Mouse (Mus musculus): ENCODE measurements around the gene Spn. TPM values are rescaled to one million over a fixed set of nuclear protein-coding genes. Genes with fewer than 3 reads are reported as not detected.

Gene Spn
- polyA plus RNA-seq, 1 experiment from 2014 or later = 0.13 TPM

DNA sequence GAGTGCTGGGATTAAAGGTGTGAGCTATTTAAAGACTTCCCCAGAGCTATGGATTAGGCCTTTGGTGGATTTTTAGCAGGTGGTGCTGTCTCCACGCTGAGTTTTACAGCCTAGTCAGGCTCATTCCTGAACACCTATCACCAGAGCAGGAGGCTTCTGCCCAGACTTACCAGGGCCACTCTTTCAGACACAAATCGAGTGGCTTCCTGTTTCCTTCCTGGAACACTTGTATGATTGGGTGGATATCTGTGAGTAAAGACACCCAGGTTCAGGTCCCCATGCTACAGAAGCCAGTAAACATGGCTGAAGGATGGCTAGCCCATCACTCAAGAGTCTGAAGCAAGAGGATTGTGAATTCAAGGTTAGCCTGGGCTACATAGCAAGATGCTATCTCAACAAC lies 54.6 kb downstream of the Spn start:
- H3K9ac ChIP-seq (ENCODE audit: low read depth, low read length) = no peak overlapping the region
- 51% methylated on average over 2 of the region's 2 CpGs for WGBS
- H3K4me2 ChIP-seq (replicated peaks; ENCODE audit: low read depth) = no peak overlapping the region
- H3K4me1 ChIP-seq (replicated peaks; ENCODE audit: control insufficient read depth, insufficient read depth, low read length) = no peaks in the 10 kb centered on the region
- no peaks in the 10 kb centered on the region for H3K27me3 ChIP-seq (replicated peaks; ENCODE audit: control insufficient read depth, insufficient read depth, low read length)
- no peaks in the 10 kb centered on the region for H3K36me3 ChIP-seq (ENCODE audit: control insufficient read depth, insufficient read depth)
- no peak overlapping the region for H3K4me3 ChIP-seq (ENCODE audit: low read depth, low read length)
- no peaks in the 10 kb centered on the region for H3K9me3 ChIP-seq (ENCODE audit: control insufficient read depth)
- no peak for ATAC-seq
- no peak for TF ChIP-seq CTCF (IDR thresholded peaks at IDR 0.05; ENCODE audit: low read depth)
- no peak overlapping the region for H3K27ac ChIP-seq (ENCODE audit: low read depth, low read length)

DNA sequence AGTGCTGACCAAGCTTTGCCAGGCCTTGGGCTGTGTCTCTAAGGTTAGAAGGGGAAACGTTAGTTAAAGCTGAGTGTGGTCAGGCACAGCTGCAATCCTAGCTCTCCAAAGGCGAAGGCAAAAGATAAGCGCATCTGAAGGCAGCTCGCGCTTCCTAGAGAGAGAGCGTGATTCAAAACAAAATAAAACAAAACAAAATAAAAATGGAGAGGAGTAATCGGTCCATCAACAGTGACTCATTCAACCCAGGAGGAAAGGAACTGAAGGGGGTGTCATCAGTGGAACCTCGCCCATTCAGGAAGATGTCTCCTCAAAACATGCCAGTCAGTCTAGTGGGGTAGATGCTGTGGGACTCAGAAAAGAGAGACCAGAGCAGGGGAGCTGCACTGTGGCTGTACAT lies 55.4 kb downstream of the Spn start:
- Histone ChIP-seq H3K4me1 (replicated peaks; ENCODE audit: control insufficient read depth, insufficient read depth, low read length) (no peaks in the 10 kb centered on the region), H3K27ac (ENCODE audit: low read depth, low read length) (no peak overlapping the region), H3K36me3 (ENCODE audit: control insufficient read depth, insufficient read depth) (no peaks in the 10 kb centered on the region), H3K9me3 (ENCODE audit: control insufficient read depth) (no peaks in the 10 kb centered on the region), H3K27me3 (replicated peaks; ENCODE audit: control insufficient read depth, insufficient read depth, low read length) (no peaks in the 10 kb centered on the region), H3K9ac (ENCODE audit: low read depth, low read length) (no peak overlapping the region), H3K4me2 (replicated peaks; ENCODE audit: low read depth) (no peak overlapping the region), H3K4me3 (ENCODE audit: low read depth, low read length) (no peak overlapping the region)
- ATAC-seq = no peak
- WGBS = 82% methylated on average over 8 of the region's 8 CpGs
- TF ChIP-seq CTCF (IDR thresholded peaks at IDR 0.05; ENCODE audit: low read depth) = no peak

Other genes starting within 250 kb of the Spn start
- gene Tmem219, start 214.9 kb downstream of the Spn start, polyA plus RNA-seq (2015; fragmentation: Nextera tagmentation; extraction: Ambion mirVana) = 71.1 and 73.5 TPM in 2 replicates
- 11.4 and 11.9 TPM in 2 replicates for gene Kctd13, start 208.9 kb downstream of the Spn start, polyA plus RNA-seq (2015; fragmentation: Nextera tagmentation; extraction: Ambion mirVana)
- 0.16 and 0.21 TPM in 2 replicates for gene Asphd1, start 188.2 kb downstream of the Spn start, polyA plus RNA-seq (2015; fragmentation: Nextera tagmentation; extraction: Ambion mirVana)
- 1.3 and 1.9 TPM in 2 replicates for gene Sez6l2, start 187.3 kb downstream of the Spn start, polyA plus RNA-seq (2015; fragmentation: Nextera tagmentation; extraction: Ambion mirVana)
- 159 and 169 TPM in 2 replicates for gene Cdipt, start 161.9 kb downstream of the Spn start, polyA plus RNA-seq (2015; fragmentation: Nextera tagmentation; extraction: Ambion mirVana)
- 3.2 TPM in 2 replicates for gene Cdiptos, start 161.7 kb downstream of the Spn start, polyA plus RNA-seq (2015; fragmentation: Nextera tagmentation; extraction: Ambion mirVana)
- 79.8 and 81.0 TPM in 2 replicates for gene Mvp, start 123.2 kb downstream of the Spn start, polyA plus RNA-seq (2015; fragmentation: Nextera tagmentation; extraction: Ambion mirVana)
- 0.68 TPM in 1 of 2 replicates, not detected in the other for gene Pagr1b, start 121.3 kb downstream of the Spn start, polyA plus RNA-seq (2015; fragmentation: Nextera tagmentation; extraction: Ambion mirVana)
- gene Pagr1a, start 120.5 kb downstream of the Spn start, polyA plus RNA-seq (2015; fragmentation: Nextera tagmentation; extraction: Ambion mirVana) = 26.4 and 37.5 TPM in 2 replicates
- 15.7 and 27.1 TPM in 2 replicates for gene Gm42742, start 116.7 kb downstream of the Spn start, polyA plus RNA-seq (2015; fragmentation: Nextera tagmentation; extraction: Ambion mirVana)
- gene Prrt2, start 116.6 kb downstream of the Spn start, polyA plus RNA-seq (2015; fragmentation: Nextera tagmentation; extraction: Ambion mirVana) = 2.5 and 2.7 TPM in 2 replicates
- gene Maz, start 110.8 kb downstream of the Spn start, polyA plus RNA-seq (2015; fragmentation: Nextera tagmentation; extraction: Ambion mirVana) = 32.6 and 33.9 TPM in 2 replicates
- gene Kif22, start 95.4 kb downstream of the Spn start, polyA plus RNA-seq (2015; fragmentation: Nextera tagmentation; extraction: Ambion mirVana) = 24.0 and 24.2 TPM in 2 replicates
- 175 and 225 TPM in 2 replicates for gene Zg16, start 50.5 kb downstream of the Spn start, polyA plus RNA-seq (2015; fragmentation: Nextera tagmentation; extraction: Ambion mirVana)
- 5.2 and 5.8 TPM in 2 replicates for gene AI467606, start 46.5 kb downstream of the Spn start, polyA plus RNA-seq (2015; fragmentation: Nextera tagmentation; extraction: Ambion mirVana)
- gene Qprt, start 15.6 kb downstream of the Spn start, polyA plus RNA-seq (2015; fragmentation: Nextera tagmentation; extraction: Ambion mirVana) = 1.8 and 2.0 TPM in 2 replicates
- gene Cd2bp2, start 58.2 kb upstream of the Spn start, polyA plus RNA-seq (2015; fragmentation: Nextera tagmentation; extraction: Ambion mirVana) = 29.2 and 30.2 TPM in 2 replicates
- 15.0 and 17.1 TPM in 2 replicates for gene Tbc1d10b, start 70.6 kb upstream of the Spn start, polyA plus RNA-seq (2015; fragmentation: Nextera tagmentation; extraction: Ambion mirVana)
- 10.7 and 12.3 TPM in 2 replicates for gene Mylpf, start 71.1 kb upstream of the Spn start, polyA plus RNA-seq (2015; fragmentation: Nextera tagmentation; extraction: Ambion mirVana)
- 7.4 and 7.6 TPM in 2 replicates for gene Zfp553, start 95.2 kb upstream of the Spn start, polyA plus RNA-seq (2015; fragmentation: Nextera tagmentation; extraction: Ambion mirVana)
- 6.3 and 6.6 TPM in 2 replicates for gene Sept1, start 95.3 kb upstream of the Spn start, polyA plus RNA-seq (2015; fragmentation: Nextera tagmentation; extraction: Ambion mirVana)
- 17.6 and 19.8 TPM in 2 replicates for gene Zfp771, start 106.5 kb upstream of the Spn start, polyA plus RNA-seq (2015; fragmentation: Nextera tagmentation; extraction: Ambion mirVana)
- gene Dctpp1, start 122.9 kb upstream of the Spn start, polyA plus RNA-seq (2015; fragmentation: Nextera tagmentation; extraction: Ambion mirVana) = 75.2 and 80.9 TPM in 2 replicates
- 335 and 364 TPM in 2 replicates for gene Sephs2, start 136.2 kb upstream of the Spn start, polyA plus RNA-seq (2015; fragmentation: Nextera tagmentation; extraction: Ambion mirVana)
- 0.69 and 0.87 TPM in 2 replicates for gene Itgal, start 158.4 kb upstream of the Spn start, polyA plus RNA-seq (2015; fragmentation: Nextera tagmentation; extraction: Ambion mirVana)
- gene Zfp768, start 207.8 kb upstream of the Spn start, polyA plus RNA-seq (2015; fragmentation: Nextera tagmentation; extraction: Ambion mirVana) = 16.3 and 18.0 TPM in 2 replicates
- gene Zfp747, start 238.2 kb upstream of the Spn start, polyA plus RNA-seq (2015; fragmentation: Nextera tagmentation; extraction: Ambion mirVana) = 7.3 and 9.0 TPM in 2 replicates
- gene 9130019O22Rik, start 249.3 kb upstream of the Spn start, polyA plus RNA-seq (2015; fragmentation: Nextera tagmentation; extraction: Ambion mirVana) = 4.7 and 5.8 TPM in 2 replicates

Measured in intestine, postnatal 0 days (tissue).